Mouse (Mus musculus): Measurements from ENCODE around the gene 4930558C23Rik. TPM values are rescaled to one million over a fixed set of nuclear protein-coding genes. Genes with fewer than 3 reads are reported as not detected.

Gene 4930558C23Rik
- polyA plus RNA-seq (2017; shearing (Covaris generic)): not detected

GRCm38 (mm10) chr3:95402741-95403140 is at the start of gene 4930558C23Rik:
Gene 4930558C23Rik (minus strand): TSS chr3:95402841.

GRCm38 (mm10) chr3:95434136-95434982 is 31.7 kb upstream of the 4930558C23Rik start, which contains the start of gene Arnt:
Gene Arnt (plus strand): TSS chr3:95434388.

GRCm38 (mm10) chr3:95356701-95357449 is 45.8 kb downstream of the 4930558C23Rik start, which contains the start of gene Setdb1:
Gene Setdb1 (minus strand): TSS chr3:95357202.

Other genes with a start within 250 kb of the 4930558C23Rik start
- 1 to 10 TPM; 1.8 to 1.9 TPM for gene Sema6c, start 242.4 kb downstream of the 4930558C23Rik start, polyA plus RNA-seq (2017; shearing (Covaris generic))
- 10 to 100 TPM; 24.8 to 34.5 TPM for gene Gabpb2, start 184.9 kb downstream of the 4930558C23Rik start, polyA plus RNA-seq (2017; shearing (Covaris generic))
- 100 to 1,000 TPM; 446 to 449 TPM for gene Cdc42se1, start 174.1 kb downstream of the 4930558C23Rik start, polyA plus RNA-seq (2017; shearing (Covaris generic))
- 10 to 100 TPM in 1 of 2 experiments, 1 to 10 TPM in 1; 9.1 to 20.6 TPM for gene Mllt11, start 170.7 kb downstream of the 4930558C23Rik start, polyA plus RNA-seq (2017; shearing (Covaris generic))
- 1 to 10 TPM in 1 of 2 experiments, under 1 TPM in 1; 0.42 to 1.2 TPM for gene Gm128, start 161.2 kb downstream of the 4930558C23Rik start, polyA plus RNA-seq (2017; shearing (Covaris generic))
- 1 to 10 TPM in 1 of 2 experiments, under 1 TPM in 1; 0.45 to 1.1 TPM for gene Bnipl, start 151.6 kb downstream of the 4930558C23Rik start, polyA plus RNA-seq (2017; shearing (Covaris generic))
- gene Mindy1, start 121.5 kb downstream of the 4930558C23Rik start, polyA plus RNA-seq (2017; shearing (Covaris generic)): 10 to 100 TPM; 28.2 to 29.8 TPM
- 1 to 10 TPM; 6.4 to 6.5 TPM for gene Prune1, start 120.8 kb downstream of the 4930558C23Rik start, polyA plus RNA-seq (2017; shearing (Covaris generic))
- gene Anxa9, start 95.7 kb downstream of the 4930558C23Rik start, polyA plus RNA-seq (2017; shearing (Covaris generic)): under 1 TPM in 1 of 2 experiments, not detected in 1; 0.85 TPM
- 100 to 1,000 TPM; 193 to 214 TPM for gene Cers2, start 88.0 kb downstream of the 4930558C23Rik start, polyA plus RNA-seq (2017; shearing (Covaris generic))
- gene Setdb1, start 45.6 kb downstream of the 4930558C23Rik start, polyA plus RNA-seq (2017; shearing (Covaris generic)): 10 to 100 TPM; 27.3 to 39.2 TPM
- 10 to 100 TPM; 33.0 to 36.3 TPM for gene Arnt, start 31.5 kb upstream of the 4930558C23Rik start, polyA plus RNA-seq (2017; shearing (Covaris generic))
- not detected for gene Ctsk, start 96.4 kb upstream of the 4930558C23Rik start, polyA plus RNA-seq (2017; shearing (Covaris generic))
- 100 to 1,000 TPM; 332 to 402 TPM for gene Ctss, start 123.9 kb upstream of the 4930558C23Rik start, polyA plus RNA-seq (2017; shearing (Covaris generic))
- under 1 TPM in 1 of 2 experiments, not detected in 1; 0.11 TPM for gene Hormad1, start 156.8 kb upstream of the 4930558C23Rik start, polyA plus RNA-seq (2017; shearing (Covaris generic))
- gene Golph3l, start 186.1 kb upstream of the 4930558C23Rik start, polyA plus RNA-seq (2017; shearing (Covaris generic)): 10 to 100 TPM; 30.7 to 32.6 TPM
- gene Ensa, start 222.2 kb upstream of the 4930558C23Rik start, polyA plus RNA-seq (2017; shearing (Covaris generic)): 10 to 100 TPM; 74.4 to 87.9 TPM